Mouse (Mus musculus) spleen, adult 18-20 months (tissue): ENCODE measurements around the gene Cyth1.
A peak's percentile ranks its signal among the peaks of the same experiment; 100 is the strongest.

ENCODE experiments used
- DNase-seq, 2 experiments: peaks; one replicate each; pipeline ENCODE4 v3.0.0; 2022; ENCODE audit warnings: mixed read lengths in 2 of 2

Cyth1 gene

DNA sequence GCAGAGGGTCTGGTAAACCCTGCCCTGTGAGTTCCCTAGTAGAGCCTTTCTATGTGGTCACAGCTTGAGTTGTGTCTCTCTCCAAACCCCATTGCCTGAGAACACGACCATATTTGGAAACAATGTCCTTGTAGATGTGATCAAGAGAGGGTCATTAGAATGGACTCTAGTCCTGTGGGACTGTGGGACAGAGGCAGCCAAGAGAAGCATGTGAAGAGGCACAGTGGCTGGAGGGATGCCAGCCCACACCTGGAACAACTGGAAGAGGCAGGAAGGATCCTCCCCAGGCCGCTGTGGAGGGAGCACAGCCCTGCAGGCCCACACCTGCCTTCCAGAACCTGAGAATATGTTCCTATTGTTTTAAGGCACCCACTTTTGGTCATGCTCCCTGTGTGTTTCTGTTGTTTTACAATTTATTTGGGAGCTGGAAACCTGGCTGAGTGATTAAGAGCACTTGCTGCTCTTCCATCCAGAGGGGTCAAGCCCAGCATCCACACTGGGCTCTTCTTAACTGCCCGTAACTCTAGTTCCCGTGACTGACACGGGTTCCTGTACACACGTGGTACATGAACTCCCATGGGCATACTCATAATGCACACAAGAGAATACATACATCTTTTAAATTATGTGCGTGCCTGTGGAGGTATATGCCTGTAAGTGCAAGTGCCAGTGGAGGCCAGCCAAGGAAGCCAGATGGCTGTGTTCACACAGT lies 5.2 kb upstream of the Cyth1 start:
- DNase-seq = no peak

DNA sequence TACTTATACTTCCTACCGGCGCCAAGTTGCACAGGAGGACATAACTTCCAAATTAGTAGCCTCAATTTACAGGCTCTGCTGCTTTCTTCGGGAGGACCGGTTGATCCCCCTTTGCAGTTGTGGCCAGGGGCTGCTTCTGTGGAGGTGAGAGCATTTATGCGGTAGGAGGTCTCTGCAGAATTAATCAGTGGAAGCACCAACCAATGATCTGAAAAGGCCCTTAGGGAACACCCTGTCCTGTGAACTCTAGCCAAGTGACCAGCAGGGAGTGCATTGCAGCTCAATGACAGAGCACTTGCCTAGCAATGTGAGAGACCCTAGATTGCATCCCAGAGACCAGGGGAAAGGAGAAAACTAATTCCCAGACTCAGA lies 606 bp upstream of the Cyth1 start:
- no peak for DNase-seq

DNA sequence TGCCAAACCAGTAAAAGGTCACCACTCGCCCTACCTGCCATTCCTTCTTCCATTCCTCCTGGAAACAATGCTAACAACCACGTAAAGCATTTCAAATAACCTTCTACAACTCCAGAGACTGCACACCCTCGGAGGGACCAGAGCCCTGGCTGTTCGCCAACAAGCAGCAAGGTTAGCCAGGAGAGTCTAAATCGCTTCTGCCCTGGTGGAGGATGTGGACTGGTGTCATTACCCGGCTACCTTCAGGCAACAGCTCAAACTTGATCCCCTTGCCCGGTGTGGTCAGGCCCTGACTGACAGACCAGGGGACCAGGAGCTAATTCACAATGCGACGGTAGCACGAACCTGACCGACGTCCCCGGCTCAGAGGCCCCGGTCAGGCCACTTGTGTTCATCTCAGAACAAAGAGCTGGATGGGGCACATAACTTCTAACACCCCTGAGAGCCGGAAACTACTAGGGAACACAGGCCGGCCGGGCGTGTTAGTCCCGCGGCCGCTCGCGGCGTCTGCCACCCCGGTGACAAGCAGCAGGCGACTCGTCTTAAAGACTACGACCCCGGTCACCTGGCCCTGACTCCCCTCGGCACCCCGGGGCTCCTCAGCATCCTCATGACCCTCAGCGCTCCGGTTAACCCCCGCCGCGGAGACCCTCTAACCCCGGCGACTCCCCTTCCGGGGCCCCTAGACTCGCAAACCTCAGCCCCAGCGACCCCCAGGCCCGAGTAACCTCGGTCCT lies 865 bp downstream of the Cyth1 start:
- DNase-seq = peak; percentile 50 to 65

DNA sequence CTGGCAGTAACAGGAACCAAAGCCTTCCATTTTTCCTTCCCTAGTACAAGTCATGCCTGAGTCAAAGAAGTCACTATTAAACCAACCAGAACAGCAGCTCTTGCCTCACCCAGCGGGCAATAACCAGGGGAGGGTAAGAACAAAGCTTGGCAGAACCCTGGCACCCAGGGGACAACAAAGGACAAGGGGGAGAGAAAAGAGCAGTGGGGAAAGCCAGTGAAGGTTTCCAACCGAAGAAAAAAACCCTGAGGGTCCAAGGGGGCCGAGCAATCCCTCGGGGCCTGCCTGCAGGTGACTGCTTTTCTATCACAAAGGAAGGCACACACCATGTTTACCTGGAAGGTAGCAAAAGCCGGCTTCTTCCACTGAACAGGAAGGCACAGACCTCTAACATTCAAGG lies 1.7 kb downstream of the Cyth1 start:
- no peak for DNase-seq

DNA sequence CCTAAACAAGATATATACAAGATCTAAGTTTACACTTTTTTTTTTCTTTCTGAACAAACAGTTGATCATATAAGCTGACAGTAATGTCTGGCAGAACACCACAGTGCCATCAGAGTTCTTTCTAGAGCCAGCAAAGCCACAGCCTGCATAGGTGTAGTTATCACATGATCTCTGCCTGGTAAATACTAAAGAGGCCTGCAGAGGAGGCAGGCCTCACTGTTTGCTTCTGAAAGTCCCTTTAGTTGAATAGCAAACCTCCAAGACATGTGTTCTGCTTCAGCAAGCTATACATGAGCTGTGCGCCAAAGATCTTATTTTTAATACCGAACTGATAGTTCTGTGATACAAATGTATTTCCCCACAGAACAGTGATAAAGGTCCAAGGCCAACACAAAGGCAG lies 3.3 kb downstream of the Cyth1 start:
- no peak for DNase-seq

DNA sequence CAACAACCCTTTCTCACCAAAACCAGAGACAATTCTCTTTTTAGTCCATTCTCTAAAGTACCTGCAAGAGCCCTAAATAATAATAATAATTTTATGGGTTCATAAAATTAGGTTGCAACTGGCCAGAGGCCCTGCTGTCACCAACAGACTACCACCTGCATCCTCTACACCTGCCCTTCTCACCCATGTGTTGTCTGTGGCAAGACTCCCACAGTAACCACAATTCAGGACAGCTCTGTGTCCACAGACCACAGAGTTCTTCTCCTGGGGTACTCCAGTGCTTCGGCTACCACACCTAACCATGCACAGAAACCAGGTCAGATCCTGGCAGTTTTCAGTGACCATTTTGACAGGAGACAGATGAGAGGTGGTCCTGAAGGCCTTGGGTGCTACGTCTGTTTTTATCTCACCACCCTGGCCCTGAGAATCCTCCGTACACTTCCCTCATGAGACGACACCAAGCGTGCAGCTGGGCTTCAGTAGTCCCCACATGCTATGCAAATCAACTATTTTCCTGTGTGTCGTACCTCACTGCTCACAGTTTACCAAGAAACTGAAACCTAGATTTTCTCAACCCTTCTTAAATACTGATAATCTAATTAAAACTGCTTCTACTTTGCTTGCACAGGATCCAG lies 4.6 kb downstream of the Cyth1 start:
- DNase-seq = peak; percentile 58 to 61

DNA sequence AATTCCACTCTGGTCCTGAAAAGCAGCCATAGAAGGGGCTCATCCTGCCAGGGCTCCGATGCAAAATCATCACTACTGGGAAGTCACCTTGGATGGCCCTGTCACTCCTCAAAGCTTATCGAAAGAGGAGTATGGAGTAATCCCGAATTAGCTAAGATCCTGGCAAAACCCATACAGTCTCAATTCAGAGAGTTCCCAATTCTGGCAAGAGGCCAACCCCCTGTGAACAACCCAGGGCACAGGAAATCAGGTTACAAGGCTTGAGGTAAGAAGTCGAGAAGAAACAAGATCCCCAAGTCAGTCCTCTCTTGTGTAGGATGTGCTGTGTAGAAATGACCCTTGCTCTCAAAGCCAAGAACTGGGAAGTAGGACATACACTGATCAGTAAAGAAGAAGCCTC lies 5.9 kb downstream of the Cyth1 start:
- DNase-seq = no peak

DNA sequence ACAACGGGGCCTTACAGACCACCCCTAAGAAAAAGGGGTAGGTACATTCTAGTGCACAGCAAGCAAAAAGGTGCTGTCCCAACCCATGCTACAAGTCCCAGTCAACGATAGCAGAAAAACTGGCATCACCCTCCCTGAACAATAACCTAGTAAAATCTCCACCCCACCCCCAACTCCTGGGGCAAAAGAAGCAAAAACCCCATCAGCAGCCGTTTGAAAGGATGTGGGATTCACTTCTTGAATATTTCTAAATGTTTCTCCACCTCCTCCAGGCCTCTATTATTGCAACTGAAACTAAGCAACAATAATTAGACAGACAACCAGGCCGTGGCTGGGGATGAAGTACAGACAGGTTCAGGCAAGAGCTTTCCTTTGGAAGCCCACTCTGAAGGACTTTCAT lies 8.0 kb downstream of the Cyth1 start:
- DNase-seq = no peak

DNA sequence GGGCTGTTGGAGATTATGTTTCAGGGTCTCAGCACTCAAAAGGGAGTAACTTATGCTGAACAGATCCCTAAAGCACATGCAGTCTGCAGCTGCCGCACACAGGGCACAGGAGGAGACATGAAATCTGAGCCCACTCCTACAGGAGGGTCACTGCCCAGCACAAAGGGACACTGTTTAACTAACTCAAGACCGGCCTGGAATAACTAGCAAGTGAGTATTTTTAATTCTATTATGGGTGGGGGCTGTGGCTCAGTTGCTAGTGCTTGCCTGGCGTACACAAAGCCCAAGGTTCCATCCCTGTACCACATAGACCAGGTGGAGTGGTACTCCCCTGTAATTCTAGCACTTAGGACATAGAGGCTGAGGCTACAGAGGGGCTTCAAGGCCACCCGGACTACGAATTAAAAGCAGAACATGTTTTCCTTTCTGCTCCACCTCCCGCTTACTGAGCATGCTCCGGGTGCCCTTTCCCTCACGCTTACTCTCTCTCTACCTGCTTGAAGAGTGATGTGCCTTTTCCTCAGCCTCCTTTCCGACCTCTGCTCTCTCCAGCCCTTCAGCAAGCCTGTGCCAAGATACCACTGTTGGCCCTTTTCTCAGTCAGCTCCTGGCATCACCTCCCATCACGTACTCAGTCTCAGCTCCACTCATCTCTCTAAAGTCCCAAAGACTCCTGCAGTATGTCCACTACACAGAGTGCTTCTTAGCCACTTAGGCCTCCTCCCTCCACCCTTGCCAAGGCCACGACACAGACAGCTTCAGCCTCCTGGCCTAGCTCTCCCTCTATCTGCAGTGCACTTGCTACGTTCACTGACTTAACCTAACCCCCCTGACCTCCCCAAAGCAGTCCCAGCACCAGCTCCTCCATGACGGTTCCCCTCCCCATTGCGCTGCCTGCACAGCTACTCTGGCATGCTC lies 8.9 kb downstream of the Cyth1 start:
- no peak for DNase-seq

DNA sequence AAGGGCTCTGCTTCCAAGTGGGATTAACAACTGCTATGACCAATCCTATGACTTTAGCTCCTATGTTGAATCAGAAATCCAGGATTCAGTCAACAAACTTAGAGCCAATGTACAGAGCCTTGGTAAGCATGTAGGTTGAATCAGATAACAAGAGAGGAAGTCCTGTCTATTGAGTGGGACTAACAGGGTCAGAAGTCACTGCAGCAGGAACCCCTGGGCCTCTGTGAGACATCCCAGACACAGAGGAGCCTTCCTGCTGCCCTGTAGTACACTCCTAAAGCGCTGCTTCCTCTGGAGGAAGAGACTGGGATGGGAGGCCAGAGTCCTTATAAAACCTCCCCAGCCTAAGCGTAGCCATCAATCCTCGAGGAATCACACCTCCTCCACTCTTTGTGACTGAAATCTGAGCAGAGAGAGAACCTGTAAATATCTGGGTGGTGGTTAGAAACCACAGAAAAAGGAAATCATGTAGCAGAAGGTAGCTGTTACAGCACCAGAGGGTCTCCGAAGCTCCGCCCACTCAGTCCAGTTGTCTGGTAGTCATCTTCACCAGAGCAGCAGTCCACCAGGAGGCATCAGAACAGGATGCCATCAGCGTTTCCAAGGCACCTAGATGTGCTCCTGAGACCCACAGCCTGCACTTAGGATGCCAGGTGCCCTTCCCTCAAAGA lies 11.7 kb downstream of the Cyth1 start:
- DNase-seq = no peak

DNA sequence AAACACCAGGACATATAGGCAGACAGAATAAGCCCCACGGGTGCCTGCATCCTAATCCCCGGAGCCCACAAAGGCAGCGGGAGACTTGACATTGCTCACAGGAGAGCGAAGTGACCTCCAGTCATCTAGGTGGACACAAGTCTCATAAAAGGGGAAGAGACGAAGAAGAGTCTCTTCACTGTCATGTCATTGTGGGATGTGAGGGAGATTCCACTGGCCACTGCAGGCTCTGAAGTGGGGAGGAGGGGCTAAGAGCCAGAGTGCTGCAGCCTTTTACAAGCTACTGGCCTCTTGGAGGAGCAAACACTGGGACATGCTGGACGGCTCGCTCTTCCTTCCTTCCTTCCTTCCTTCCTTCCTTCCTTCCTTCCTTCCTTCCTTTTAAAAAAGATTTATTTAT lies 13.5 kb downstream of the Cyth1 start:
- no peak for DNase-seq

DNA sequence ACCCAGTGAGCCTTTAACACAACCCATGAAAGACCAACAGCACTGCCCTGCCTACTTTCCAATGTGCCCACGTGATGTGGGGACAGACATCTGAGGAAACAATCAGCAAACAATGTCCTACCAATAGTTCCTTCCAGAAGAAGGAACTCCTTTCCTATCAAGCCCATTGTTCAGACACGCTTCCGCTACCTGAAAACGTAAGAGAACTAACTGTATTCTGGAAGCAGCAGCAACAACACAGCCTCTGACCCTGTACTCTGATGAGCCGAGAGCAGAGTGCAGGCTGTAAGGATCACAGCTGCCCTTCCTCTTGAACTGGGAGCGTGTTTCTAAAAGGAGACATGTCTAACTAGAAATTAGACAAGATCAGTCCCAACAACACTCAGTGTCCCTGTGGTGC lies 13.9 kb downstream of the Cyth1 start:
- no peak for DNase-seq

DNA sequence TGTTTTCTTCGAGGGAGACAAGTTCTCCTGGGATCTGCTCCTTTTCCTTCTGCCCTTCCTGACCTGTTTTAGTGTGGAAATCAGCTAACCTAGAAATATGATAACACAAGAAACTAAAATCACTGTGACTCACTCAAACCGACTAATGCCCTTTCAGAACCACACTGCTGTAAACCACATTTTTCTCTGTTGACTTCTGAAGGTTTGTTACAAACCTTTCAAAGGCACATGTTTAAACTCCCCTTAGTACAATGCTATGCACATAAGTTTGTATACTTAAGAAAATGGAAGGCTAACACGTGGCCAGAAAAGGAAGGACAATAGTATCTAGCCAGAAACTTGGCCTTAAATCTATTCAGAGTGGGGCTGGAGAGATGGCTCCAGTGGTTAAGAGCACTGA lies 14.5 kb downstream of the Cyth1 start:
- no peak for DNase-seq

DNA sequence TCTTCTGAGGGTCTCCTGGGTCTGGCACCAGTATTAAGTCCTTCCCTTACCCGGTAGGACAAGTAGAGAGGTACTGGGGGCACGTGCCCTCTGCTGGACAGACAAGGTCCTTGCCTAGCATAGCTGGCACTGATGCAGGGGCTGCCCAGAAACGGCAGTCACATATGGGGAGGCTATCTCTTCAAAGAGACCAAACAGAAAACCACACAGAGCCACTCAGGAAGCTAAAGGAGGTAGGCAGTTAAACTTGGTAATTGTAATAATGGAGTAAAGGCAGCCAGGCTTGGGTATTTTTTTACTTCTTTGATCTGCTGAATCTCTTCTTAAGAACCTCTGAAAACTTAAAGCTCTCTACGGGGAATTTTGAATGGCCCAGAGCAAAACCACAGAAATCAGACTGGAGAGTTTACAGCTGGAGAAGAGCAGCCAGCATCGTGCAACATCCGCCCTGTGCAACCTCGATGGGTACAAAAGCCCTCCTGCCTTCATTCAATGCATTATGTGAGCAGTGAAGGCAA lies 16.0 kb downstream of the Cyth1 start:
- peak; percentile 54 to 67 for DNase-seq

DNA sequence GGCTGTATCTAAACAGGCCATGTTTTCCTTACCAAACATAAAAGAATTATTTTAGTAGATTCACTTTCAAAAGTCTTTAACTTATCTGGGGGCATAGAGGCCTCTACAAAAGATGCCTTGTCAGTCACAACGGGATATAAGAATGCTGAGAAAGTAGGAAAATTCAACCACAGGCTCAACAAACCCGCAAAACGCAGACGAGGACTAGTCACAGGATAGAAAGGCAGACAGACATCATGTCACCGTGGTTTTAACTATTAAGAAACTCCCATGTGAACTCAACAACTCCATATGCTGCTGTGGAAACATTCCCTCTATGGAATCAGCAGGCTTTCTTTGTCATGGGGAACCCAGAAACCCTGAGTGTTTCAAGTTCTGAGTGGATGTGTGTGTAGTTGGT lies 18.5 kb downstream of the Cyth1 start:
- no peak for DNase-seq

DNA sequence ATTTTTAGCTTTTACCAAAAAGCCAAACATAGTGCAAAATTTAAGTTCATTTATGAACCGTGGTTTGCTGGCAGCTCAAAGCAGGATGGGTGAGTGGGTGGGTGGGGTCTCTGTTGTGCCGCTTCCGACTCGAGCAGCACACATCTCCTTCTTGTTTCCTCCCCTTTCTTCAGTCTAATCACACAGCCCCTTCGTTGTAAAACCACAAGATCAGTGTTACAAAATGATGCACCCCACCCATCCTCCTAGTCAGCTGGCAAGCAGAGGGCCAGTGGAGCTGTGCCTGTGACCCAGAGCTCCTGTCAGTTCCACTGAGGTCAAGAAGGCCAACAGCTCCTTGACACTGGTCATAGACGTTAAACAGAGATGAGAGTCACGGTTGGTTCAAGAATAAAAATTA lies 20.7 kb downstream of the Cyth1 start:
- DNase-seq = no peak

DNA sequence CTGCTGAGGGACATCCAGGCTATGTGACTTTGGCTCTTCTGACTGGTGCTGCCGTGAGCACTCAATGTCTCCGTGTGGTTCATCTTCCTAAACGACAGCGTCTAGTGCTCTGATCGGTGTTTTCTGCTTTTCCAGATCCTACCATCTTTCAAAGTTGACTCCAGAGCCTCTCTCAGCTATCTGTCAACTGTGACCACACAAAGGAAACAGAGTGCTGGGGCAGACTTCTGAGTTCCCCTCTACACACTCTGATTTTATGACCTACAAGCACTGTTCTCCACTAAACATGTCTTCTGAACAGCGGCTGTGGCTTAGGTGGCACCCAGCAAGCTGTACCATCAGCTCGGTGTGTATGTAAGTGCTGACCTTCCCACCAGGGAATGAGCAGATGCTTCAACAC lies 21.5 kb downstream of the Cyth1 start:
- no peak for DNase-seq

DNA sequence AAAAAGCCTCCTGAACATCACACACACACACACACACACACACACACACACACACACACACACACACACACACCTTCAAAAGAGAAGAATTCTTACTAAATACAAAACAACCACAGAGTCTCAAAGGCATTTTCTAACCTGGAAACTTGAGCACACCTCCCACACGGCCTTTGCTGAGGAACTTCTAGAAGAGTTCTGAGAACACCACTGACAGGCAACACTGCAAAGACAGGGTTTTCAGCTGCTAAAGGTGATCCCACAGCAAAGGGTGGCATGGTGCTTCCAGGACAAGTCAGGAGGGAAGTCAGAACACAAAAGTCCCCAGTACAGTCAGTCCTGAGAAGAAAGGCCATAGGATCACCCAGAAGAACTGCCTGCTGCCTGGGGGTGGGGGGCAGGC lies 22.5 kb downstream of the Cyth1 start:
- DNase-seq = no peak

DNA sequence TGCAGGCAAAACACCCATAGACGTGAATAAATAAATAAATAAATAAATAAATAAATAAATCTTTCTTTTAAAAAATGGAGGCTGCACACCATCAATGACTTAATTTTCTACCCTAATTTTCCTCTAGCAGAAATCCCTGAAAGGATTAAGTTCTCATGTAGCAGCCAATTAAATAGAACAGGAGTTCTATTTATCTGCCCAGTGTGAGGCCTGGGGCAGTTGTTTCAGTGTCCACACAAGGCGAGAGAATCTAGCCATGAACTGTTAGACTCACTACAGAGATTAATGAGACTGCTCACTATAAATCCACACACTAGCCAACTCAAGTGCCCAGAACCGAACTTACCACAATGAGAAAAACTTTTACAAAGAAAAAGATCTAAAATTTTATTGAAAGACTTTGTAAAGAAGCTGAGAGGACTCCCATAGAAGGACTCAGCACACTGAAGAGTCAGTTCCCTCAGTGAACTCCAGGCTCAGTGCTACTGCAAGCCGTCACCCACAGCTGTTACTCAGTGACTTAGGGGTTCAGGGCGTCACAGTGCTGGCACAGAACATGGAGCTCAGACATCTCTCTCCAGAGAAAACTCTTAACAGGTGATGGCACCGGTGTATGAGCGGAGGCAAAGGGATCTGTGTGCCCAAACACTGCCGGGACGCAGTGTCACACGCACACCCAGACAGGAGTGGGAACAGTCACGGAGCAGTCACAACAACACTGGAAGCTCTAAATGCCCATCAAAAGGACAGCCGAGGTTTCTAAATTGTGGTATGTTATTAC lies 23.1 kb downstream of the Cyth1 start:
- no peak for DNase-seq

DNA sequence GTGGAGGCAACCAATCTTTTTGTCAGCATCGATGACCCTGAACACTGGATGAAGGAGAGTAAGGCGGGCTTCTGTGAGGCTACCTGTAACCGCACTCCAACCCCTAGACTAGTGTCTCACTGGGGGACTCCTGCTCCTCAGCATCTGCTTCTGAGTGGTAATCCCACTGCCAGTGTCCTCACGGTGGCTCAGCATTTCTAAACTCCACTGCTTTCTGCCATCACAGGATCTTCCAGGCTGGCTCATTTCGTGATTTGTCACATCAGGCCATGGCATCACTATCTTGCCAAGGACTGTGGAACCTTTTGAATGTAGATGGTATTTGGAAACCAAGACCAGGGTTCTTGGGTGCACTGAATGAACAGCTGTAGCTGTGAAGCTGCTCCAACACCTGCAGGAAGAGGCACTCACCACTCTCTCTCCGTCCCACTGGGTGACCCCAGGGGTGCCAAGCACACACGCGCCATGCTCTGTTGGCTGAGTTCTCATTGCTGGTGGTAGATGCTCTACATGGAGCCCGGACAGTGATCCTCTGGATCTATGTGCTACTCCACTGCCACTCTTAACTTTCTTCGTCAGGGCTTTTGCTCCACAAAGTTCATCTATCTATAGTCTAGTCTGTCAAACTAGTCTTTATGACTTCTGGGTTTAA lies 24.9 kb downstream of the Cyth1 start:
- no peak for DNase-seq

DNA sequence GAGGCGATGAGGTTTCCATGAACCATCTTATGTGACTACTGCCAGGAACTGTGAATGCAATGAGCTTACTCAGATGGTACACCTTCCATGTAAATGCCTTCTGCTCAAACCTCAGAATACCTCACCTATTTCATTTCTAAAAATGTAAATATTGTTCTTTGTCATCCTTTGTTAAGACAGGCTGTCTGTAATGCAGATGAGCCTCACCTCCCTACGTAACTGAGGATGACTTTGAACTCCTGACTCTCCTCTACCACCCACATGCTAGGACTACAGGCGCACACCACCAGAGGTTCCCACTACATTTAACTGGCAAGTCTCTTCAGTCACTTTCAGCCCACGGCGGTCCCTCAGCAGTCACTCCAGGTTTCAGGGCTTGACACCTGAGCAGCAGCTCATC lies 25.5 kb downstream of the Cyth1 start:
- no peak for DNase-seq
